Mouse (Mus musculus) kidney, postnatal 0 days (tissue): ENCODE results near the gene Prrt4. TPM values are rescaled to one million over a fixed set of nuclear protein-coding genes. Genes with fewer than 3 reads are reported as not detected.
A peak's percentile ranks its signal among the peaks of the same experiment; 100 is the strongest.
"Not testable (repeated sequence)": the region's sequence is repeated elsewhere in the genome, so short reads cannot be mapped to it uniquely, and the experiment has no call there.

Source experiments
- ATAC-seq: fragments of 200-750 bp; cut with Nextera tagmentation; replicated peaks from 2 replicates; pipeline ENCODE4 v1.8.0; 2017; ENCODE audit warnings: low read depth, moderate number of reproducible peaks, moderate TSS enrichment, moderate library complexity; ENCODE audit not compliant: low FRiP score
- DNase-seq: peaks from one replicate; pipeline ENCODE4 v3.0.0-alpha.2; 2016; ENCODE audit warnings: low spot score
- H3K27ac ChIP-seq: fragments of 300-500 bp; sonication (generic); 2 replicates; pipeline ENCODE4 v1.5.1; 2014; ENCODE audit warnings: mild to moderate bottlenecking
- H3K27me3 ChIP-seq: fragments of 300-500 bp; sonication (generic); 2 replicates; pipeline ENCODE4 v1.6.1; 2014; ENCODE audit warnings: low read length, mixed read lengths; ENCODE audit not compliant: insufficient read depth
- H3K36me3 ChIP-seq: fragments of 300-500 bp; sonication (generic); 2 replicates; pipeline ENCODE4 v1.6.1; 2014; ENCODE audit warnings: low read length, mixed read lengths; ENCODE audit not compliant: insufficient read depth
- H3K4me1 ChIP-seq: fragments of 300-500 bp; sonication (generic); replicated peaks from 2 replicates; pipeline ENCODE4 v1.6.1; 2014; ENCODE audit warnings: antibody characterized with exemption, low read length, mixed read lengths; ENCODE audit not compliant: insufficient read depth
- H3K4me2 ChIP-seq: fragments of 300-500 bp; sonication (generic); 2 replicates; pipeline ENCODE4 v1.6.1; 2014; ENCODE audit warnings: mild to moderate bottlenecking, low read length, moderate library complexity, mixed read lengths
- H3K4me3 ChIP-seq: fragments of 300-500 bp; sonication (generic); replicated peaks from 2 replicates; pipeline ENCODE4 v1.5.1; 2014; ENCODE audit warnings: low read depth, low read length
- H3K9ac ChIP-seq: fragments of 300-500 bp; sonication (generic); 2 replicates; pipeline ENCODE4 v1.6.1; 2014; ENCODE audit warnings: low read depth, low read length
- H3K9me3 ChIP-seq: fragments of 300-500 bp; sonication (generic); replicated peaks from 2 replicates; pipeline ENCODE4 v1.6.1; 2016; ENCODE audit warnings: low read length, inconsistent platforms, mixed read lengths
- CTCF ChIP-seq: IDR thresholded peaks from 2 replicates; pipeline ENCODE4 v1.5.1; 2016; ENCODE audit warnings: antibody characterized with exemption, low read depth, mild to moderate bottlenecking, moderate library complexity
- WGBS: fragments of 180-500 bp; shearing (Covaris S2); extraction: QIAGEN DNeasy Blood & Tissue Kit; methylation state at CpG from one replicate; pipeline ENCODE4 v1.1.7; 2014; 5-methylcytosine and 5-hydroxymethylcytosine counted together
- polyA plus RNA-seq: library from polyadenylated mRNA; unstranded; fragments of >200 nt; fragmentation: Nextera tagmentation; extraction: Ambion mirVana; gene quantifications from 2 replicates; pipeline ENCODE4 v1.2.1, GENCODE M21; 2015

Prrt4 gene
- 0.50 and 0.76 TPM in 2 replicates for polyA plus RNA-seq

DNA sequence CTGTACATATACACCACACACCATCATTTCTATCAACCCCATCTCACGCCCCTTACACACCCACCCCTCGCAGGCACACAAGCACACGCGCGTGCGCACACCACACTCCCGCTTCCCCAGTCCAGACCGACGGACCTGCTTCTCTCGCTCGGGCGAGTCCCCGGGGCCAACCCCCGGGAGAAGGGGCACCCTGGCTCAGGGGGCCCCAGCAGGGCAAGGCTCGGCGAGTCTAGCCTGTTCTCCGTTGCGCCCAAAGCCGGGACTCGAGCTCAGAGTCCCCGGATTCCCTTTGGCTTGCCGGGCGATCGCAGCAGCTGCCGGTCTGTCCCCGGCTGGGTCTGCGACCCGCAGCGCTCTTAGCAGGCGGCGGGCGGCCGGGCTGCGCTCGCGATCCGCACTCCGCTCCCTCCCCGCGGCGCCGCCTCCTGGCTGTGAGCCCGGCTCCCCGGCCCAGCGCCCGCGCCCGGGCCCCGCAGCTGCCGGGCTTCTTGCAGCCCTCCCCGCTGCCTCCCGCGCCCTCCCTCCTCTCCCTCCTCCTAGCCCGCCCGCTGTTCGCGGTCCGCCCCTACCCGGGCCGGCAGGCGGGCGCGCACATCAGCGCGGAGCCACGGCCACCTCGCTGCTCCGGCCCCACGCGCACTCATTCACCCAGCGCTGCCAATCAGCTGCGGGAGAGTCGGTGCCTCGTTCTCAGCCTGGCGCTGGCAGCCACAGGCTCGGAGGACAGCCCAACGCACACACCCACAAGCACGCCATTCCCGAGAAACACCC is at the start of gene Prrt4:
Prrt4 (minus strand) TSS at position 697 of the 771 bp plus-strand sequence.
- H3K27me3 ChIP-seq = 0 out of 2 replicates have a peak, but pooled peaks cover 8% of the 10 kb centered on the region
- no peaks in the 10 kb centered on the region for H3K9me3 ChIP-seq
- H3K4me2 ChIP-seq = peak within 1 kb of the TSS; percentile 97
- WGBS = under 1% methylated on average over 73 of the region's 79 CpGs
- no peaks in the 10 kb centered on the region for H3K4me1 ChIP-seq
- no peak for TF ChIP-seq CTCF
- H3K27ac ChIP-seq = no peak within 1 kb of the TSS
- DNase-seq (peak; percentile 48), ATAC-seq (peak; percentile 57)
- H3K36me3 ChIP-seq = no peaks in the 10 kb centered on the region
- peak within 1 kb of the TSS; percentile 55 for H3K4me3 ChIP-seq
- H3K9ac ChIP-seq = peak within 1 kb of the TSS; percentile 58

GRCm38 (mm10) chr6:29217717-29218116 is 38.3 kb upstream of the Prrt4 start:
- not testable (repeated sequence) for H3K9me3 ChIP-seq, H3K27ac ChIP-seq, H3K36me3 ChIP-seq, DNase-seq, H3K4me2 ChIP-seq, H3K27me3 ChIP-seq, H3K4me1 ChIP-seq, H3K9ac ChIP-seq, ATAC-seq, H3K4me3 ChIP-seq
- WGBS = 97% methylated on average over 2 of the region's 3 CpGs

GRCm38 (mm10) chr6:29215881-29216501 is 36.6 kb upstream of the Prrt4 start, which contains the start of gene Impdh1:
Impdh1 (minus strand) TSS chr6:29216364.
- no peak for TF ChIP-seq CTCF
- Histone ChIP-seq H3K9ac (peak within 1 kb of the TSS; percentile 65), H3K4me2 (peak within 1 kb of the TSS; percentile 99), H3K27me3 (no peaks in the 10 kb centered on the region), H3K4me3 (peak within 1 kb of the TSS; percentile 58), H3K9me3 (no peaks in the 10 kb centered on the region), H3K27ac (peak within 1 kb of the TSS; percentile 37; the same call in 1 of the 2 replicates), H3K4me1 (peaks cover 17% of the 10 kb centered on the region), H3K36me3 (no peaks in the 10 kb centered on the region)
- ATAC-seq (peak; percentile 82), DNase-seq (peak; percentile 79)
- under 1% methylated on average over 55 of the region's 56 CpGs for WGBS

DNA sequence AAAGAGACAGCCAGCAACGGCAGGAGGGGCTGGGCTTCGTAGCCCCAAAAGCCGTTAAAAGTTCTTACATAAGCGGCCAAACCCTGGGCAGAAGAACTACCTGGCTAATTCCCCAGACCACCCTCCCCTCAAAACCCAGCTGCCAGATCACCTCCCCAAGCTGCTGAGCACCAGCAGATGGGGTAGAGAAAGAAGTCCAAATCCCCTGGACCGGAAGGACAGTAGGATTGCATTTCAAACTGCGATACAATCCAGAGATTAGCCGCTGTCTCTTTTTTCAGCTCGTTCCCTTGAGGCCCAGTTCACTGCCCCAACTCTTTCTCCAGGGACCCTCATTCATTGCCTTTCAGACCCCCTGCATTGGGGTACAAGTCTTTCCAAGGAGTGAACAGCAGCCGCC is 35.8 kb upstream of the Prrt4 start:
- DNase-seq (no peak), ATAC-seq (no peak)
- Histone ChIP-seq H3K27me3 (no peaks in the 10 kb centered on the region), H3K4me2 (peak overlapping the region; percentile 99), H3K36me3 (no peaks in the 10 kb centered on the region), H3K4me3 (peak overlapping the region; percentile 58), H3K27ac (no peak overlapping the region), H3K4me1 (peaks cover 17% of the 10 kb centered on the region), H3K9me3 (no peaks in the 10 kb centered on the region), H3K9ac (peak overlapping the region; percentile 65)
- no peak for TF ChIP-seq CTCF
- 18% methylated on average over 9 of the region's 9 CpGs for WGBS

DNA sequence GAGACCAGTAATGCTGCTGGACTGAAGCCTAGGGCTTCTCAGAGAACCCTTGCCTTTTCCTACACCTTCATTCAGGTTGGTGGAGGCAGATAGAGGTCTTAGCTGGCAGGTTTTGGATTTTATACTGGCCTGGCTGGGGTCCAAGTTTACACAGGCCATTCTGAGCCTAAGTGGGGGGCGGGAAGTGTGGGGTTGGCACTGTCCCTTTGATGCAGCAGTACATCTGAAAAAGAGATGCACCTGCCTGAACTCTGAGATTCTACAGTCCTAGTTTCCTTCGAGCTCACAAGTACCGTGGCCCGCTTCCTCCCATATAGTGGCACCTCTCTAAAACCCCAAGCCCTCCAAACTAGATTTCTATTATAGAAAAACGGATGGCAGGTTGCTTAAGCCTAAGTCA is 35.4 kb upstream of the Prrt4 start:
- TF ChIP-seq CTCF = no peak
- ATAC-seq (no peak), DNase-seq (no peak)
- Histone ChIP-seq H3K9me3 (no peaks in the 10 kb centered on the region), H3K27me3 (no peaks in the 10 kb centered on the region), H3K9ac (no peak overlapping the region), H3K4me3 (no peak overlapping the region), H3K4me1 (peaks cover 17% of the 10 kb centered on the region), H3K27ac (no peak overlapping the region), H3K36me3 (no peaks in the 10 kb centered on the region), H3K4me2 (peak overlapping the region; percentile 99)
- WGBS = 47% methylated on average over 5 of the region's 5 CpGs

DNA sequence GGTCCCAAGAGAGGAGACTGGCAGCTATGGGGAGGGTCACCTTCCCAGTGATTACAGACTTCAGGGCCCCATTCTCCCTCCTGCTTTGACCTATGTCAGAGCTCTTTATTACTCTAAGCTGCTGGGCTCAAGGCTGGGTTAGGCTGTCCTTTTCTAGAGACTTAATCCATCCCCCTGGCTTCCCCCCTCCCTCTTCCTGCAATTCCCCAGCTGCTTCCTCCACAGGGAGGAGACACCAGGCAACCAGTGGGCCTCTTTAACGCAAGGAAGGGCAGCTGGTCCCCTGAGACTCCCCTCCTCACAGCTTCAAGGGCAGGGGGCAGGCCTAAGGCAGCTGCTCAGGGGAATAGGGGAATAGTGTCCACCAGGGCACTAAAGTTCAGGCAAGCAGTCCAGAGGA is 34.9 kb upstream of the Prrt4 start:
- H3K36me3 ChIP-seq = no peaks in the 10 kb centered on the region
- H3K27ac ChIP-seq = no peak overlapping the region
- ATAC-seq = no peak
- no peaks in the 10 kb centered on the region for H3K27me3 ChIP-seq
- H3K4me1 ChIP-seq = peaks cover 17% of the 10 kb centered on the region
- no peak overlapping the region for H3K9ac ChIP-seq
- peak; percentile 27; the same call in 1 of the 2 replicates for TF ChIP-seq CTCF
- no peak overlapping the region for H3K4me2 ChIP-seq
- no peak overlapping the region for H3K4me3 ChIP-seq
- 23% methylated on average over 1 of the region's 1 CpGs for WGBS
- peak; percentile 75 for DNase-seq
- H3K9me3 ChIP-seq = no peaks in the 10 kb centered on the region
